Mouse (Mus musculus): ENCODE data around the gene Nipsnap3a.

DNA sequence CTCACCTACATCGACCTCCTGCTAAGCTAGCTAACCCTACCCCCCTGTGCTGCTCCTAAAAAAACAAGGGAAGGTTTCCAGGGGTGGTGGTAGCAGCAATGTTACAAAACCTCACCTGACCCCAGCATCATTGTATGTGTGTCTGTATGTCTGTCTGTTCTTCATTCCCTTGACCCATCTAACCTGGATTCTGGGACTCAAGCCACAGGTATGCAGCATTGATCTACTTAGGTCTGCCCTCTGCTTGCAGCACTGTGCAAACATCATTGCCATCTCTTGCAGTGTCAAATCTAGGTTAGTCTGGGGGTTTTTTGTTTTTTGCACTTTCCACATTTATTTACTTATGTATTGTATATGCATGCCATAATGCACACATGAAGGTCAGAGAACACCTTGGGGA, 29.3 kb downstream of the Nipsnap3a start:
- TF ChIP-seq POLR2A (IDR thresholded peaks at IDR 0.05; ENCODE audit: low read depth, low read length) (no peak), CTCF (IDR thresholded peaks at IDR 0.05; ENCODE audit: borderline replicate concordance, insufficient read depth, low read length) (no peak)

Data from embryonic fibroblast, embryonic 13.5 days (primary cell).